Mouse (Mus musculus) embryonic facial prominence, embryonic 13.5 days (tissue): ENCODE measurements at regions not wholly inside any gene's neighbourhood (a gene's known extent, or its start where the extent isn't known, plus 50 kb on each side); places are given as distances from the start of the nearest gene placed in this dataset.

Experiments
- ATAC-seq: fragments of 200-750 bp; cut with Nextera tagmentation; 2 replicates; pipeline ENCODE4 v1.8.0; 2017; ENCODE audit warnings: low read depth; ENCODE audit not compliant: insufficient number of reproducible peaks, insufficient read depth, low FRiP score, low TSS enrichment
- H3K27ac ChIP-seq: fragments of 300-500 bp; sonication (generic); 2 replicates; pipeline ENCODE4 v1.5.1; 2015; ENCODE audit warnings: moderate library complexity, mild to moderate bottlenecking, inconsistent platforms
- H3K27me3 ChIP-seq: fragments of 300-500 bp; sonication (generic); 2 replicates; pipeline ENCODE4 v1.6.1; 2015; ENCODE audit warnings: mild to moderate bottlenecking, inconsistent platforms
- H3K36me3 ChIP-seq: fragments of 300-500 bp; sonication (generic); 2 replicates; pipeline ENCODE4 v1.6.1; 2015; ENCODE audit warnings: mild to moderate bottlenecking, inconsistent platforms
- H3K4me1 ChIP-seq: fragments of 300-500 bp; sonication (generic); 2 replicates; pipeline ENCODE4 v1.6.1; 2015; ENCODE audit warnings: inconsistent platforms
- H3K4me2 ChIP-seq: fragments of 300-500 bp; sonication (generic); 2 replicates; pipeline ENCODE4 v1.6.1; 2015; ENCODE audit warnings: moderate library complexity, mild to moderate bottlenecking, inconsistent platforms
- H3K4me3 ChIP-seq: fragments of 300-500 bp; sonication (generic); 2 replicates; pipeline ENCODE4 v1.5.1; 2015; ENCODE audit warnings: mild to moderate bottlenecking, inconsistent platforms
- H3K9ac ChIP-seq: fragments of 300-500 bp; sonication (generic); 2 replicates; pipeline ENCODE4 v1.6.1; 2015; ENCODE audit warnings: mild to moderate bottlenecking, inconsistent platforms
- H3K9me3 ChIP-seq: fragments of 300-500 bp; sonication (generic); 2 replicates; pipeline ENCODE4 v1.6.1; 2016; ENCODE audit warnings: inconsistent platforms
- WGBS: fragments of 180-500 bp; shearing (Covaris S2); methylation state at CpG from one replicate; pipeline ENCODE4 v1.1.7; 2015; ENCODE audit warnings: mixed read lengths; 5-methylcytosine and 5-hydroxymethylcytosine counted together

GRCm38 (mm10) chr4:91094382-91094781 lies 306.2 kb downstream of the Elavl2 start:
- Histone ChIP-seq H3K27me3 (no peaks in the 10 kb centered on the region), H3K9me3 (no peaks in the 10 kb centered on the region), H3K4me1 (no peaks in the 10 kb centered on the region), H3K9ac (no peak overlapping the region), H3K27ac (no peak overlapping the region), H3K4me2 (no peak overlapping the region), H3K36me3 (no peaks in the 10 kb centered on the region), H3K4me3 (no peak overlapping the region)
- WGBS: 72% methylated on average over 7 of the region's 7 CpGs
- no peak for ATAC-seq

DNA sequence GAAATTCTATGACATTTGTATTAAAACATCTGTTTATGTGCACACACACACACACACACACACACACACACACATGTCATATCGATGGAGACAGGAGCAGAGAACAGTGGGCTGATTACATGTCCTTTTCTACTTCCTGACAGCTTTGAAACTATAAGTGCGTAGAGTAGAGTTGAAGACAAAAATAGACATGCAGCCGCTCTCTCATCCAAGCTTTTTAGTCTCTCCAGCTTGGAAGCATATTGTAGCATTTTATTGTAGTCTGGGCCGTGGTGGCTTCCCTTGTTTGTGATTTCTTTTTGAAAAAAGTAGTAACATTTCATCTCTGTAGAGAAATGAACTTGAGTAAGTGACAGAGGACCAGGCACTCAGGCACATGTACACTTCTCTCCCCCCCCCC lies 306.7 kb downstream of the Elavl2 start:
- no peak for ATAC-seq

GRCm38 (mm10) chr4:91092323-91092722 lies 308.3 kb downstream of the Elavl2 start:
- no peak overlapping the region for H3K27ac ChIP-seq
- no peaks in the 10 kb centered on the region for H3K9me3 ChIP-seq
- no peak overlapping the region for H3K4me2 ChIP-seq
- H3K36me3 ChIP-seq: no peaks in the 10 kb centered on the region
- H3K9ac ChIP-seq: no peak overlapping the region
- ATAC-seq: no peak
- no peaks in the 10 kb centered on the region for H3K4me1 ChIP-seq
- 77% methylated on average over 8 of the region's 8 CpGs for WGBS
- H3K4me3 ChIP-seq: no peak overlapping the region
- H3K27me3 ChIP-seq: no peaks in the 10 kb centered on the region

More for the DNA sequence above, 306.7 kb downstream of the Elavl2 start:
- Histone ChIP-seq H3K4me3 (no peak overlapping the region), H3K4me1 (no peaks in the 10 kb centered on the region), H3K36me3 (no peaks in the 10 kb centered on the region), H3K9ac (no peak overlapping the region), H3K27me3 (no peaks in the 10 kb centered on the region), H3K9me3 (no peaks in the 10 kb centered on the region), H3K27ac (no peak overlapping the region), H3K4me2 (no peak overlapping the region)
- WGBS: 75% methylated on average over 4 of the region's 4 CpGs

GRCm38 (mm10) chr4:91091910-91092309 lies 308.7 kb downstream of the Elavl2 start:
- ATAC-seq: no peak
- Histone ChIP-seq H3K4me1 (no peaks in the 10 kb centered on the region), H3K4me2 (no peak overlapping the region), H3K27me3 (no peaks in the 10 kb centered on the region), H3K27ac (no peak overlapping the region), H3K9me3 (no peaks in the 10 kb centered on the region), H3K4me3 (no peak overlapping the region), H3K36me3 (no peaks in the 10 kb centered on the region), H3K9ac (no peak overlapping the region)
- 89% methylated on average over 3 of the region's 3 CpGs for WGBS

GRCm38 (mm10) chr4:91083950-91084349 lies 316.6 kb downstream of the Elavl2 start:
- Histone ChIP-seq H3K4me3 (no peak overlapping the region), H3K27ac (no peak overlapping the region), H3K9ac (no peak overlapping the region), H3K9me3 (no peaks in the 10 kb centered on the region), H3K36me3 (no peaks in the 10 kb centered on the region), H3K27me3 (no peaks in the 10 kb centered on the region), H3K4me1 (peaks cover 8% of the 10 kb centered on the region), H3K4me2 (no peak overlapping the region)
- ATAC-seq: no peak
- WGBS: 47% methylated on average over 3 of the region's 3 CpGs

GRCm38 (mm10) chr4:91081447-91081846 lies 319.1 kb downstream of the Elavl2 start:
- H3K27ac ChIP-seq: no peak overlapping the region
- no peak for ATAC-seq
- no peak overlapping the region for H3K4me3 ChIP-seq
- H3K9ac ChIP-seq: no peak overlapping the region
- H3K27me3 ChIP-seq: no peaks in the 10 kb centered on the region
- H3K4me1 ChIP-seq: peaks cover 8% of the 10 kb centered on the region
- 84% methylated on average over 4 of the region's 4 CpGs for WGBS
- H3K9me3 ChIP-seq: no peaks in the 10 kb centered on the region
- no peaks in the 10 kb centered on the region for H3K36me3 ChIP-seq
- no peak overlapping the region for H3K4me2 ChIP-seq

DNA sequence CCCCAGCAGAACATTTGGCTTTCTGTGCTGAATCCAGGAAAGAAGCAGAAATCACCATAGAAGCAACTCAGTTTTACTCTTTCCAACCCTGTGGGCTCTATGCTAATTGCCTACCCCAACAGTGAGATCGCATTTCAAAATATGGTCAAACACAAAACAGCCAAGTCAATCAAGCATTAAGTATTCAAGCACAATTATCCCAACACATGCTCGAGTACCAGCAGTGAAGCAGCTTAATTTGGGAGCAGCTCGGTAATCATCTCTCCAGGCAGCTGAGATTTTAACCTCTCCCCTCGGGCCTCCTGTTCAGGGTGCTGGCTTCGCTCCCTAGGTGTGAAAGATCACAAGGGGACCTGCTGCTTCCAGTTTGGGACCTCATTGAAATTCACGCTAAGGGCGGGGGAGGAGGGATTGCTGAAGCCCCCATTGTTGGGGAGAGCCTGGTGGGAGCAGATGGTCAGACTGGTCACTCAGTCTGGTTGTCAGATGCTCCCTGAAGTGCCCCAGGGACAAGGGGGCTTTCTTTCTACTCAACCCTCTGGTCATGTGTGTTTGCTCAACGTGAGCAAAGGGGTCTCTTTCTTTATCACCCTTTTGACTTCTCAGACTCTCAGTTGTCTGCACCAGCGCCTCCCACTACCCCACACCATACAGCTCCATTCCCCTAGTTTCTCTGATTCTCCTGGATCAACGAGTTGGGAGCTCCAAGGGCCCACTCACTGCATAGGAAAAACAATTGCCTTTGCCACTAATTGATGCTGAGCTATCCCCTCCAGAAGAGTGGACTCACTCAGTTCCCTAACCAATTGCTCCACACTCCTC lies 319.8 kb downstream of the Elavl2 start:
- ATAC-seq: no peak
- no peak overlapping the region for H3K27ac ChIP-seq
- H3K4me2 ChIP-seq: 0 out of 2 replicates have a peak overlapping the region, but pooled peaks have one; percentile 5
- H3K9me3 ChIP-seq: no peaks in the 10 kb centered on the region
- 14% methylated on average over 10 of the region's 10 CpGs for WGBS
- H3K27me3 ChIP-seq: no peaks in the 10 kb centered on the region
- H3K9ac ChIP-seq: no peak overlapping the region
- H3K4me3 ChIP-seq: no peak overlapping the region
- H3K36me3 ChIP-seq: no peaks in the 10 kb centered on the region
- peaks cover 8% of the 10 kb centered on the region for H3K4me1 ChIP-seq

DNA sequence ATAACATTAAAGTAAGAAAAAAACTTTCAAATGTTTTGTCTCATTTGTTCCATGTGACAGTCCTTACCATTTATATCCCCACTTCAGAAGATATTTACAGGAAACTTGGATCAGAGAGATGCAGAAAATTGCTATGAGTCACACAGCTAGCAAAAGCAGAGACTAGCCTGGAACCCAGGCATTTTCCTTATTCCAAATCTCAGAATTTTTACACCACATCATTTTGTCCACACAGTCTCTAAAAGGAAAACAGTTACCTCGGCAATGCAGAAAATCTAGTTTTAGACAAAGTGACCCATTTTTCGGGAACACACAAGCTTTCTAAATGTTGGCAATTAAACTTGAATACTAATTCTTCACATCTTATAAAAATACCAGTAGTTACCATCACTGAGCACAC lies 329.3 kb downstream of the Elavl2 start:
- no peaks in the 10 kb centered on the region for H3K36me3 ChIP-seq
- no peak overlapping the region for H3K27ac ChIP-seq
- H3K9ac ChIP-seq: no peak overlapping the region
- 87% methylated on average over 2 of the region's 2 CpGs for WGBS
- H3K27me3 ChIP-seq: no peaks in the 10 kb centered on the region
- ATAC-seq: no peak
- H3K9me3 ChIP-seq: no peaks in the 10 kb centered on the region
- no peak overlapping the region for H3K4me2 ChIP-seq
- no peak overlapping the region for H3K4me3 ChIP-seq
- no peaks in the 10 kb centered on the region for H3K4me1 ChIP-seq

DNA sequence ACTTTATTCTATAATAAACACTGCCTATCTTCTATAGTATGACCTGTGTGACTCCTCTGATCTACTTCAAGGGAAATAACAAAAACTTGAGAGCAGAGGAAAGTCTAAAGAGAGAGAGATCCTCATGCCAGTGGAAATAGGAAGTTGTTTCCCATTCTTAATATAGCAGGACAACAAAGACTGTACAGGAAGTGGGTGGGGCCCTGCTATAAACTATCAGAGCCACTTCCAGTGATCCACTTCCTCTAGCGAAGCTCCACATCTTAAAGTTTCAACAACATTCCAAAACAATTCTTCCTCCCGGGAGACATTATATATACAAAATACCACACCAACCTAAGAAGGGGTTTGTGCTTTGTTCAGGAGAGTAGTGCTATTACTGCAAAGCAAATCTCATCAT lies 339.7 kb downstream of the Elavl2 start:
- H3K27me3 ChIP-seq: no peaks in the 10 kb centered on the region
- H3K4me2 ChIP-seq: no peak overlapping the region
- no peak overlapping the region for H3K4me3 ChIP-seq
- no peaks in the 10 kb centered on the region for H3K9me3 ChIP-seq
- no peaks in the 10 kb centered on the region for H3K36me3 ChIP-seq
- no peak overlapping the region for H3K9ac ChIP-seq
- no peak overlapping the region for H3K27ac ChIP-seq
- H3K4me1 ChIP-seq: no peaks in the 10 kb centered on the region
- ATAC-seq: no peak
- WGBS: 79% methylated on average over 2 of the region's 2 CpGs

GRCm38 (mm10) chr4:91051913-91052312 lies 348.7 kb downstream of the Elavl2 start:
- no peaks in the 10 kb centered on the region for H3K4me1 ChIP-seq
- 80% methylated on average over 2 of the region's 2 CpGs for WGBS

DNA sequence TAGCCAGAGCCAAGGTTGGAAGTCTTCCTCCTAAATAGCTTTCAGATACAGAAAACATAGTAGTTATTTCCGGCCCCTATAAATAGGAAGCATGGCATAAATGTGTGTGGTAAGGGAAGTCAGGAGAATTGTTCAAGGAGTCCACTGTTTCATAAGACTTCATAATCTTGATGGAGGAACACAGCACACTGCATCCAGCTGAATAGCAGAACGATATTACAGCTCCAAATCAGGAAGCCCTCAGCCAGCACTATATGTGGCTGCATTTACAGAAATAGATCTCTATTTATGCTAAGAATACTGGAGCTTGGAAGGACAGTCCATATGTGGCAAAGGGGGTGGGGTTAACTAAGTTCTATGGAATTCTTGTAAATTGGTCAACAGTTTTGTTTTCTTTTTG lies 371.1 kb downstream of the Elavl2 start:
- no peak overlapping the region for H3K4me3 ChIP-seq
- ATAC-seq: no peak
- 75% methylated on average over 2 of the region's 2 CpGs for WGBS
- H3K4me2 ChIP-seq: no peak overlapping the region
- H3K36me3 ChIP-seq: no peaks in the 10 kb centered on the region
- no peaks in the 10 kb centered on the region for H3K4me1 ChIP-seq
- H3K27ac ChIP-seq: no peak overlapping the region
- H3K27me3 ChIP-seq: no peaks in the 10 kb centered on the region
- H3K9ac ChIP-seq: no peak overlapping the region
- no peaks in the 10 kb centered on the region for H3K9me3 ChIP-seq

More at GRCm38 (mm10) chr4:91051913-91052312, 348.7 kb downstream of the Elavl2 start:
- Histone ChIP-seq H3K9ac (no peak overlapping the region), H3K27ac (no peak overlapping the region), H3K27me3 (no peaks in the 10 kb centered on the region), H3K4me2 (no peak overlapping the region), H3K9me3 (no peaks in the 10 kb centered on the region), H3K4me3 (no peak overlapping the region), H3K36me3 (no peaks in the 10 kb centered on the region)
- no peak for ATAC-seq

GRCm38 (mm10) chr4:91028013-91028626 lies 372.5 kb downstream of the Elavl2 start:
- no peak overlapping the region for H3K9ac ChIP-seq
- H3K4me1 ChIP-seq: no peaks in the 10 kb centered on the region
- no peaks in the 10 kb centered on the region for H3K9me3 ChIP-seq
- 83% methylated on average over 6 of the region's 6 CpGs for WGBS
- no peaks in the 10 kb centered on the region for H3K36me3 ChIP-seq
- ATAC-seq: no peak
- no peak overlapping the region for H3K4me2 ChIP-seq
- no peaks in the 10 kb centered on the region for H3K27me3 ChIP-seq
- no peak overlapping the region for H3K4me3 ChIP-seq
- H3K27ac ChIP-seq: no peak overlapping the region
